Comparison of ENCODE assay signal across 11 mouse cellular contexts in the genomic region with DNA sequence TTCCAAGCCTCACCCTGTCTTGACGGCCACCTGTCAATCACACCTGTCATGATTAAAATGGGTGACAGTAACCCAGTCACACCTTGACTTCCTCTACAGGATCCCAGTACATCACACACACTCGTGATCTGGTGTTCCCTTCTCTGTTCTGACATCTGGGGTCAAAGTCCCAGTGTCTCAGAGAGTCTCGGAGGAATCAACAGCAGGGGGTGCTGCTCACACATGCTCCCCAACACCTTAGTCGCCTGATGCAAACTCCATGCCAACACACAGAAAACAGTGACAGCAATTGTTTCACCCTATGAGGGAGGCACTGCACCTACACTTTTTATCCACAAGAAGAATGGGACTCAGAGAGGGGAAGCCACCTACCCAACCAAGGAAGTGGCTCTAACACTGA. TPM values are rescaled to one million over a fixed set of nuclear protein-coding genes. Genes with fewer than 3 reads are reported as not detected.
DNase-seq lines count a peak whose midpoint lies in the region; ATAC-seq and TF ChIP-seq lines count a peak whose summit lies in the region.
"Had no signal": no experiment of that assay in that cellular context is flagged by ENCODE, and none has a peak within 500 bp of the region (broad histone marks: within the 10 kb centered on the region; RNA-seq: fewer than 3 reads in every experiment).

No protein-coding gene starts in this region.

- H3K27ac ChIP-seq in kidney, embryonic 14.5 days (ENCODE audit: low read depth, low read length), result no peak overlapping the region
- no peak overlapping the region for H3K27ac ChIP-seq in cortical plate, adult 2 months (ENCODE audit: insufficient read depth, low read length)
- H3K27ac ChIP-seq: forebrain, embryonic 12.5 days; limb, embryonic 12.5 days had no signal

- 53% methylated on average over 4 of the region's 4 CpGs for WGBS in kidney, embryonic 14.5 days

- H3K4me1 ChIP-seq in kidney, embryonic 14.5 days (ENCODE audit: control insufficient read depth, insufficient read depth, low read length), result no peaks in the 10 kb centered on the region
- H3K4me1 ChIP-seq in cortical plate, adult 2 months (ENCODE audit: control insufficient read depth, insufficient read depth, low read length), result peaks cover 2% of the 10 kb centered on the region; the same call in 1 of the 2 replicates

- DNase-seq in kidney, adult 11 months, result peak; percentile 19
- DNase-seq in CD4-positive helper T cell, adult 2 months (ENCODE audit: low read depth, low spot score), result peak; percentile 54
- no peak for DNase-seq in neural tube, embryonic 10.5 days (ENCODE audit: extremely low spot score, low spot score)
- DNase-seq in cerebellum, adult 9-11 months, result no peak
- DNase-seq in adrenal gland, adult 8-10 months, result no peak
- DNase-seq: cerebellum, adult 18-20 months had no signal

- no peaks in the 10 kb centered on the region for H3K9me3 ChIP-seq in kidney, embryonic 14.5 days (ENCODE audit: control insufficient read depth, low read length)
- H3K9me3 ChIP-seq: forebrain, embryonic 12.5 days; limb, embryonic 12.5 days had no signal

- TF ChIP-seq CTCF in cortical plate, adult 2 months (IDR thresholded peaks at IDR 0.05; ENCODE audit: extremely low read depth, insufficient read depth, low read length), result peak; percentile 17; the same call in 1 of the 2 replicates

- H3K27me3 ChIP-seq in kidney, embryonic 14.5 days (ENCODE audit: control insufficient read depth, insufficient read depth, low read length), result no peaks in the 10 kb centered on the region
- H3K27me3 ChIP-seq: forebrain, embryonic 12.5 days; limb, embryonic 12.5 days had no signal

- no peak overlapping the region for H3K9ac ChIP-seq in kidney, embryonic 14.5 days (ENCODE audit: low read depth, low read length)
- H3K9ac ChIP-seq: forebrain, embryonic 12.5 days; limb, embryonic 12.5 days had no signal

- TF ChIP-seq POLR2A in cortical plate, adult 2 months (IDR thresholded peaks at IDR 0.05; ENCODE audit: extremely low read depth, insufficient read depth, low read length), result no peak

- no peak overlapping the region for H3K4me3 ChIP-seq in kidney, embryonic 14.5 days (ENCODE audit: low read length)
- H3K4me3 ChIP-seq in cortical plate, adult 2 months (ENCODE audit: insufficient read depth, low read length), result no peak overlapping the region
- H3K4me3 ChIP-seq: forebrain, embryonic 12.5 days; limb, embryonic 12.5 days had no signal

- no peak for ATAC-seq in kidney, embryonic 14.5 days (ENCODE audit: low FRiP score, low TSS enrichment)
- peak; percentile 44; the same call in 1 of the 2 replicates for ATAC-seq in megakaryocyte-erythroid progenitor cell, adult 5-6 weeks (replicated peaks; ENCODE audit: low FRiP score, low TSS enrichment, poor library complexity, severe bottlenecking)

- no peak overlapping the region for H3K4me2 ChIP-seq in kidney, embryonic 14.5 days (replicated peaks; ENCODE audit: low read depth, low read length)
- H3K4me2 ChIP-seq: forebrain, embryonic 12.5 days; limb, embryonic 12.5 days had no signal

- no peaks in the 10 kb centered on the region for H3K36me3 ChIP-seq in kidney, embryonic 14.5 days (ENCODE audit: control insufficient read depth, insufficient read depth, low read length)
- H3K36me3 ChIP-seq: forebrain, embryonic 12.5 days; limb, embryonic 12.5 days had no signal

RNA-seq across cellular contexts. Expression of gene Kifc3, which starts 47.2 kb away (rescaled TPM):
- 13.5 and 19.8 TPM in 2 replicates for polyA plus RNA-seq in kidney, embryonic 14.5 days (2014; fragmentation: Nextera tagmentation; extraction: Ambion mirVana)
- 55.2 TPM in 2 replicates for polyA plus RNA-seq in cortical plate, adult 2 months (2012; rRNA removed)
- 0.99 TPM in 1 of 2 replicates, not detected in the other for total RNA-seq in megakaryocyte-erythroid progenitor cell, adult 5-6 weeks (2014; fragmentation: Nextera tagmentation)
- 0.61 and 1.4 TPM in 2 replicates for total RNA-seq in megakaryocyte-erythroid progenitor cell, adult 5-6 weeks (2017)
- total RNA-seq in adrenal gland, adult 8-10 months (2022), result 100 to 1,000 TPM; 165 to 259 (median 182) TPM

RNA-seq across cellular contexts. Expression of gene Cngb1, which starts 56.5 kb away (rescaled TPM):
- polyA plus RNA-seq in kidney, embryonic 14.5 days (2014; fragmentation: Nextera tagmentation; extraction: Ambion mirVana), result 0.60 and 1.2 TPM in 2 replicates
- 0.06 and 0.23 TPM in 2 replicates for polyA plus RNA-seq in cortical plate, adult 2 months (2012; rRNA removed)
- total RNA-seq in megakaryocyte-erythroid progenitor cell, adult 5-6 weeks (2014; fragmentation: Nextera tagmentation), result 0.47 and 0.72 TPM in 2 replicates
- total RNA-seq in megakaryocyte-erythroid progenitor cell, adult 5-6 weeks (2017), result 0.19 and 11.8 TPM in 2 replicates
- 1 to 10 TPM in 2 of 4 experiments, under 1 TPM in 2; 0.70 to 1.1 (median 0.95) TPM for total RNA-seq in adrenal gland, adult 8-10 months (2022)

Comparison
In these comparisons a context has a peak if more than half of its experiments do, and no peak if none do; other contexts are left out.
1. DNase-seq: peak in kidney, adult 11 months (single experiment) and CD4-positive helper T cell, adult 2 months (single experiment); none in neural tube, embryonic 10.5 days (single experiment), cerebellum, adult 9-11 months (single experiment) and adrenal gland, adult 8-10 months (single experiment).
2. RNA of gene Kifc3, which starts 47.2 kb away (total RNA-seq): 165 to 259 TPM in adrenal gland, adult 8-10 months; 0.61 to 1.4 TPM in megakaryocyte-erythroid progenitor cell, adult 5-6 weeks; every median in the first group is over 10 times any median in the second.